Mouse (Mus musculus) olfactory bulb, adult 2 months (tissue): ENCODE results near the gene Acacb.

Experiments
- CTCF ChIP-seq: fragments of 200-500 bp; IDR thresholded peaks from 2 replicates; pipeline ENCODE4 v1.5.1; 2012; ENCODE audit warnings: low read depth, mild to moderate bottlenecking, low read length, moderate library complexity; ENCODE audit not compliant: insufficient read depth
- POLR2A ChIP-seq: fragments of 200-500 bp; IDR thresholded peaks from 2 replicates; pipeline ENCODE4 v1.6.1; 2012; ENCODE audit warnings: mild to moderate bottlenecking, low read depth, low read length, moderate library complexity; ENCODE audit not compliant: insufficient read depth

- TF ChIP-seq POLR2A (no peak), CTCF (no peak)
Measured at GRCm38 (mm10) chr5:114173877-114174581, 27.7 kb downstream of the Acacb start.
